ENCODE assay signal across 13 mouse cellular contexts in genomic region chr11:65421889-65422288, GRCm38 (mm10).
"Had no signal": no experiment of that assay in that cellular context is flagged by ENCODE, and none has a peak within 500 bp of the region (broad histone marks: within the 10 kb centered on the region; RNA-seq: fewer than 3 reads in every experiment).

No protein-coding gene starts in this region.

- H3K36me3 ChIP-seq: liver, embryonic 13.5 days had no signal

- H3K27me3 ChIP-seq: liver, embryonic 13.5 days had no signal

- H3K27ac ChIP-seq: kidney, postnatal 0 days; layer of hippocampus, adult 2 months; liver, embryonic 13.5 days had no signal

- DNase-seq: kidney, postnatal 25 days; layer of hippocampus, adult 9-11 months; liver, embryonic 13.5 days; lung, adult 2 months; lung, postnatal 14 days; lung, postnatal 4 days; midbrain, embryonic 14.5 days; thymus, adult 2 months; thymus, postnatal 14 days; thymus, postnatal 4 days had no signal

- H3K9ac ChIP-seq: liver, embryonic 13.5 days had no signal

- H3K4me3 ChIP-seq: layer of hippocampus, adult 2 months; liver, embryonic 13.5 days had no signal

- H3K4me1 ChIP-seq: liver, embryonic 13.5 days had no signal

- H3K4me2 ChIP-seq: liver, embryonic 13.5 days; midbrain, embryonic 11.5 days had no signal

- H3K9me3 ChIP-seq: liver, embryonic 13.5 days had no signal
